Mouse (Mus musculus) common myeloid progenitor, adult 5-6 weeks (primary cell): ENCODE data around the gene Nr4a3. TPM values are rescaled to one million over a fixed set of nuclear protein-coding genes. Genes with fewer than 3 reads are reported as not detected.

Source experiments
- ATAC-seq: replicated peaks from 2 replicates; pipeline ENCODE4 v1.8.0; 2016; ENCODE audit warnings: low read depth, mild to moderate bottlenecking, moderate TSS enrichment, inconsistent platforms; ENCODE audit not compliant: poor library complexity, severe bottlenecking
- total RNA-seq: library from RNA; stranded (forward); fragments of 200-1000, 187-1606 nt; gene quantifications from 2 replicates; pipeline ENCODE4 v1.2.3, GENCODE M21; 2017

Nr4a3 gene
- 0.29 and 1.5 TPM in 2 replicates for total RNA-seq

DNA sequence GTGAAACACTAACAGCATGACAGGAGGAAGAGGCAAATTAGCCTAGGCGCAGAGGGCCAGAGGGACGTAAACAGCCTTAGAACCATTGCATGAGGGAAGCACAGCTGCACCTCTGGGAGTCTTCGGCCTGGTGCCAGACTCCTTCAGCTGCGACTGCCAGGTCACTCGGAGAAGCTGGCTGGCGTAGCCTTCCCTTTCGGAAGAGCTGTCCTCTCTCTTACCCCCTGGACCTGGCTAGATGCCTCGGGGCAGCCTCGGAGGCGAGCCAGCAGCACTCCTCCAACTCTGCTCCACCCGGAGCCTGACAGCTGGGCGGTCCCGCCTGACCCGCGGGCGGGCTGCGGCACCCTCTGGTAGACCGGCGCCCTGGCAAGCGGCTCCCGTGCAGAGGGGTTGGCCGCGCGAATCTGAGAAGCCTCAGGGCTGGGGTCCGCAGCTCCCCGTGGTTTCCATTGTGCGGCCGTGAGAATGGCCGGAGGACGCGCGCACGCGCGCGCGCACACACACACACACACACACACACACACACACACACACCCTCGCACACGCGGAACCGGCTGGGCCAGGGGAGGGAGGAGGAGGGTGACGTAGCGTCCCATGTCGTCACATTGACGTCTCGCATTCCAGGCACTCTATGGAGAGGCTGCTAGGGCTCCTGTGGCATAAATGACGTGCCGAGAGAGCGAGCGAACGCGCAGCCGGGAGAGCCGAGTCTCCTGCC is at the start of gene Nr4a3:
Nr4a3 (plus strand) TSS at position 663 of the 721 bp plus-strand sequence.
- ATAC-seq, result peak; percentile 43

DNA sequence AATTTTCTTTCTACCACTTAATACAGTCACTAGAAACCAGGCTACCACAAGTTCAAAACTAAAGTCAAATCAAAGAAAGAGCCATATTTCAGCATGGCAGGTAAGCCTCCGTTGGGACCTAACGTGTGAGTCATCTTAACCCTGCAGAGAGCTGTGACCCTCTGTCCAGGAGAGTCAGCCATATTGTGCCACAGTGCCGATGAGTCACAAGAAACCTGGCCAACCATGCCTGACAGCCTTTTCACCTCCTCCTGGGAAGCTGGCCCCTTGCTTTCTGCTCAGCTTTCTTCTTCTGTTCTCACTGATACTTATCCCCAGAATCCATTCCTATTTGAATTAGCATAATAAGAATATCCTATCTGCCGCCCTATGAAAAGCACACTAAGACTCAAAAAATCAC is 42.0 kb upstream of the Nr4a3 start:
- no peak for ATAC-seq

DNA sequence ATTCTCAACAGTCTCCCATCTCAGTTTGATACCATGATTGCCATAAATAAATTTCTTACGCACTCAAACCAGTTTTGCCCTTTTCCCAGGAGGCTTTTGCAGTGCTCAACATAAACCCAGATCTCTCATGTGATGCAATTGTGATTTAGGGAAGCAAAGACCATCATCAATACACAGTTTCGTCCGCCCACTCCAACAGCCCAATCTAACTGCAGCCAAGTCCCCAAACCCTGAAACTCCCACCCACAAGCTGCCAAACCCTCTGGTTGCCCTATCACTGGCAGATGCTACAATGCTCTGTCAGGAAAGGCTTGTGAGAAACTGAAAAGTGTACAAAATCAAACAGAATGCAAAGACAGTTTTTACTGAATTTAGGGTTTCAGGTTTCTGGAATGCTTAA is 41.5 kb upstream of the Nr4a3 start:
- ATAC-seq, result no peak

DNA sequence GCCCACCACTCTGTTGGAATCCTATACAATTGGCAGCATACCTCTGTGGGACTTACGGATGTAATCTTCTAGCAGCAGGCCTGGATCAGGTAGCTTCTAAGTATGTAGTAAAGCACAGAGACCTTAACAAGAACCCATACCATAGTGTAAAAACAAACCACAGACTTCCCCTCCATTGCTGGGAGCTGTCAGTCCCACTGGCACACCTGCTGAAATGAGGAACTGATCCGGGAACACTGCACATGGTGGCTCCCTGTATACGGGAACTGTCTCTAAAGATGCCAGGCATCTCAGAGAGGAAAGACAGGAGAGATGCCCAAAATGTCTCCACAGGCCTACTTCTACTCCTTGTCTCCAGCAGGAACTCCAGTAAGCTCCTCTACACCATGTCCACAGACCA is 38.6 kb upstream of the Nr4a3 start:
- ATAC-seq, result no peak

DNA sequence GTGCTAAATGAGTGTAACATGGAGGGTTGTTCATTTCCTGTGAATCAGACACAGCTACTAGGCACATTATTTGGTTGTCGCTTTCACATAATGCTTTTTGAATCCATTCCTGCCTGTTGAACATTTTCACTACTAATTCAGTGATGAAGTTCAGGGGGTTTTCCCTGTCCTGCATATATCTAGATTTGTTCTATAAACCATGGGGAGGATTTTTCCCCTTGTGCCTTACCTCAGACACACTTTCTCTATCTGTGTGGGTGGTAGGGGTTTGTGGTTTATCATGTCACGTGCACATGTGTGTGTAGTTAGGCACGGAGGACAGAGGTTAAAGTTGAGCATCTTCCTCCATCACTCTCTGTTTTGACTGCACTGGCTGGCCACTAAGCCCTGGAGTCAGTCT is 32.7 kb upstream of the Nr4a3 start:
- no peak for ATAC-seq

DNA sequence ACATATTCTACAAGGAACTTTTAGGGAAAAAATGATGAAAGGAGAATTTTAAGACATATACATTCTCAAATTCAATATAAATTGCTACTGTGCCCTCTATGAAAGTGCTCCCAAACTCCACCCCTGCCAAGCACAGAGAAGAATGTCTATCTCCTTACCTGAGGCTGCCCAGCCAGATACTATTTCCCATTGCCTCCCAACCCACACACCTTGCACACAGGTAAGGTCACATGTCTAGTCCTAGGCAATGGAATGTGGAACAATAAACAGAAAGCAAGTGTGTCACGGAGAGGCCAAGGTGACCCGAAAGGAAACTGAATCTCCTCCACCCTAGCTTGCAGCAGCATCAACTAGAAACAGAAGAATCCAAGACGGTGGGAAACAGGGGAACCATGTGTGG is 22.0 kb upstream of the Nr4a3 start:
- ATAC-seq, result no peak

DNA sequence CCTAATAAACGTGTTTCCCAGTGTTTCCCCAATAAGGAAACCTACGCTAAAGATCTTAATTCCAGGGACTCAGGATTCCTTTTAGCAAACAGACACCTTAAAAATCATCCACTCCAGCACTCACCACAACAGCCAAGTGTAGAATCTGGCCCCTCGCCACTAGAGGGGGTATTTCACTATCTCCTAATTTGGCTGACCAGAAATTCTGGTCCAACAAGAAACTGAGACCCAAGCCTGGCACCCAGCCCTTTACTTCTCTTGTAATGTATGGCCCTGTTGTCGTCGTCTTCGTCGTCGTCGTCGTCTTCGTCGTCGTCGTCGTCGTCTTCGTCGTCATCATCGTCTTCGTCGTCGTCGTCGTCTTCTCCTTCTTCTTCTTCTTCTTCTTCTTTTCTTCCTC is 15.3 kb upstream of the Nr4a3 start:
- 0 out of 2 replicates have a peak, but pooled peaks have one; percentile 58 for ATAC-seq

DNA sequence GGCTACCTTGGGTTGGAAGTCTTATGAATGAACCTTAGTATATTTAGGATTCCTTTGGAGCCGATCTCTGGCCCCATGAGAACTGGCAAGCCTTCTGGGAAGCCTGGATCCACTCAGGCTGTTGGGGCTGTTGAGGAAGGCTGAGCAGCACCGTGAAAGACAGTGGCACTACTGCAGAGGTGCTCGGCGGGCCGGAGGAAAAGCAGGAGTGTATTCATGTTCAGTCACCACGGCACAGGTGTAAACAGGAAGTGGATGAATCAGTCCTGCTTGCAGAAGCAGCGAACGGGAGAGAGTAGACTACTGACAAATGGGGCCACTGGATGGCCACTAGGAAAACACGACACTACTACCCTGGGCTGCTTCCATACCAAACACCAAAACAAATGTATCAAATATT is 10.7 kb upstream of the Nr4a3 start:
- no peak for ATAC-seq

DNA sequence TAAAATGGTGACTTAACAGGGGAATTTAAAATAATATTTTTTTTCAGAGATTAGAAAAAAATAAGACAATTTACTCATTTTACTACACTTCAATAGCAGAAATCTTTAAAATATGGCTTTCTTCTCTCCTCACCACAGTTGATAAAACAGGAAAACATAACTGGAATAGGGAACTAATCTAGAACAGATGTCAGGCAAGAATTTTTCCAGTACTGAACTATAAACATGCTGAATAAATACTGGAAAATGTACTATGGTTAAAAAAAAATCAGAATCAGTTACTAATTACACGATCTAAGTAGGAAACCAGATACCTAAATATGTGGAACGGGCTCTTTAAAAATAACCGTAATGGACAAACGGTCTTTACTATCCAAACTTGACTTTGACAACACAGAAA is 7.3 kb upstream of the Nr4a3 start:
- no peak for ATAC-seq

DNA sequence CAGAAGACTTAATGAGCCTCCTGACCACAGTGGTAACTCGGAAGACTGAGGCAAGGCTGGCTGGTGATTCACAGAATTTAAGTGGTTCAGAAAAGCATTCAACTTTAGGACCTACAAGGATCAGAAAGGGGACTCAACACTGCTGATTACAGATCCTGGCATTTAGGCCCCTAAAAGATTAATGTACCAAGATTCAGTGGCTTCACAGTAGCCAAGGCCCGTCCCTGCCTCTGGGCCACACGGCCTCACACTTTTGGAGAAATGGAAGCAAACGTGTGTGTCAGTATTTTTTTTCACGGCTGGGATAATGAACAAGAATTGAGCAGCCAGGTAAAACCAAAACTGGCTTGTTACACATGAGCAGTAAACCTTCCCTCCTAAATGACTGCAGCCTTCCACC is 6.1 kb upstream of the Nr4a3 start:
- no peak for ATAC-seq

DNA sequence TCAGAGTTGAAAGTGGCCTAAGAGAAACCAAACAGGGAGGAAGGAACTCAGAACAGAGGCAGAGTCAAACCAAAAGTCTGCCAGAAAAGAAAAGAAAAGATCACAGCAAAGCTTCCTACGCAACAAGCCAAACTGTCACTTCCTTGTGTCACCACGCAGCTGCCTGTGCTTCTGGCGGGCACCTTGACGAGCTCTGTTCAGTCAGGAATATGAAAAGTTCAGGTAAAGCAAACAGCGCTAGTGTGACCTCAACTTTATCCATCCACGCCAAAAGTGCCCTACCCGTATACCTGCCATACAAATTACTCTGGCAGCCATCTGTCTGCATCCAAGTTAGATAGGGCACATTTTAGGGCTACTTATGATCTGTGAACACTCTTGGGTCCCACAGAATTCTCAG is 5.2 kb upstream of the Nr4a3 start:
- ATAC-seq, result no peak

DNA sequence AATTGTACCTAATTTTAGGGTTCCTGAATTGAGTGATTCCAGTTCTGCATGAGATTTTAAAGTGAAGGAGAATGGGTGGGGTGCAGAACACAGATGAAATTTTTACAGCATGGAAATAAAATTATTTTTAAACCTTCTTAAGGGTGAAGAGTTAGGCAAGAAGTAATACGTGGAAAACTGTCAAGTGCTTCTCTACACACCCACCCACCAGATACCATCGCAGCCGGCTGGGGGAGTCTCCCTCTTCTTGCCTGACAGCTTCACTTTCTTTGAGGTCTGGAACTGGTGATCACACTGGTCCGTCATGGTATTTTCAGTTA is 2.5 kb upstream of the Nr4a3 start:
- no peak for ATAC-seq

DNA sequence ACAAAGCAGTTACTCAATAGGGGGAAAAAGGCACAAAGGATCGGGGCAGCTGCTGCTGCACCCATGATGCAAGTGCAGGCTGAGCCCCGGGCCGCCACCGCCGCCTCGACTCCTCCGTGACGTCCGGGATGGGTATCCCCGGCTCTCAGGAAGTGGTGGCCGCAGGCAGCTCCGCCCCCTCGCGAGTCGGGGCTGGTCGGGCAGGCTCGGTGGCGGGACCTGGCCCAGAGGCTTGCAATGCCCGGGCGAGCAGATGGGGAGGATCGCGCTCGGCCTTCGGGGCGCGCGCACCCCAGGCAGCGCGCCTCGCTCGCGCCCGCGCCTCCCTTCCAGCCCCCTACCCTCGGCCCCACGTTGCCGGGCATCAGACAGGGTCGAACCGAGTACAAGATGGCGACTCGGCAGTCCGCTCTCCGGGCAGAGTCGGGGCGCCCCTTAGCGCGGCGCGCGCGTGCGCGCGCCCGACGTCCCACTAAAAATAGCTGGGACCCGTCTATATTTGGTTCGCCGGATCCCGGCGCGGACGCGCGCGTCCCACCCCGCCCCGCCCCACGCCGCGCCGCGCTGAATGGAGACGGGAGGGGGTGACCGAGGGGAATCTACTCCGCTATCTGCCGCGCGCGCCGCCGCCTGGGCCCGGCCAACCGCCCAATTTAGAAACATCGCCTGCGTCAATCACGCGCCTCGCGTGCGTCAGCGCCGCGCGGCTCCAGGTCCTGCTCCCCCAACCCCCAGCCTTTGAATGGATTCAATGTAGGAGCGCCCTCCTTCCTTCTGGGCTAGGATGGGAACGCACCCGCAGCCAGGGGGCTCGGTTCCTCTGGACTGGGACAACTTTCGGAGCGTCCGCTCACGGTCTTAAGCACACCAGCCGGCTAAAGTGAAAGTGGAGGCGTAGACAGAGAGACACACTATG is 1.9 kb upstream of the Nr4a3 start:
- peak; percentile 65 for ATAC-seq

DNA sequence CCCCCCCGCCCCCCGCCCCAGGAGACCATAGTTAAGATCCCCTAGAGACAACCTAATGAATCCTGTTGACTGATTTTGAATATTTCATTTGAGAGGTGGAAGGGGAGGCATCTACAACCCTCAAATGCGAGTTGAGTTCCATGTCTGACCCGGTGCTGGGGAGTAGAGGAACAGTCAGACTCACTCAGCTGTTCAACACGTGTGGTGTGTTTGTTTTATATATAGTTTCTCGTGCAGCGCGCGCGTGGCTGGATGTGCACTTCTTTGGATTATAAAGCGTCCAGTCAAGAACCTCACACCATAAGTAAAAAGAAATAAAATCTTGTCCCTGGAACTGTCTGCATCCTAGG is 837 bp upstream of the Nr4a3 start:
- ATAC-seq, result no peak

DNA sequence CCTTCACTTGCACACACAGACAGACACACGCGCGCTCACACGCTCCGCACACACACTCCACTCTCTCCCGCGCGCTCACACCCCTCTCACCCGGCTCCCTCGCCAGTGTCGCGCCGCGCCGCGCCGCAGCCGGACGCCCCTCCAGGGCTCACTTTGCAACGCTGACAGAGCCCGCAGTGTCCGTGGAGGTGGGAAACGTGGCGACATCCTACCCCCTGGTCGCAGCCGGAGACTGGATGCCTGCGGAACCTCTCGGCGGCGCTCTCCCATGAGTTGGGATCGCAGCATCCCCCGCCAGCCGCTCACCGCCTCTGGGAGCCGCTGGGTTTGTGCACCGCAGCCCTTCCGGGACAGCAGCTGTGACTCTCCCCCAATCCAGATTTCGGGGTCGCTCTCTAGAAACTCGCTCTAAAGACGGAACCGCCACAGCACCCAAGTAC is 348 bp downstream of the Nr4a3 start:
- ATAC-seq, result no peak

DNA sequence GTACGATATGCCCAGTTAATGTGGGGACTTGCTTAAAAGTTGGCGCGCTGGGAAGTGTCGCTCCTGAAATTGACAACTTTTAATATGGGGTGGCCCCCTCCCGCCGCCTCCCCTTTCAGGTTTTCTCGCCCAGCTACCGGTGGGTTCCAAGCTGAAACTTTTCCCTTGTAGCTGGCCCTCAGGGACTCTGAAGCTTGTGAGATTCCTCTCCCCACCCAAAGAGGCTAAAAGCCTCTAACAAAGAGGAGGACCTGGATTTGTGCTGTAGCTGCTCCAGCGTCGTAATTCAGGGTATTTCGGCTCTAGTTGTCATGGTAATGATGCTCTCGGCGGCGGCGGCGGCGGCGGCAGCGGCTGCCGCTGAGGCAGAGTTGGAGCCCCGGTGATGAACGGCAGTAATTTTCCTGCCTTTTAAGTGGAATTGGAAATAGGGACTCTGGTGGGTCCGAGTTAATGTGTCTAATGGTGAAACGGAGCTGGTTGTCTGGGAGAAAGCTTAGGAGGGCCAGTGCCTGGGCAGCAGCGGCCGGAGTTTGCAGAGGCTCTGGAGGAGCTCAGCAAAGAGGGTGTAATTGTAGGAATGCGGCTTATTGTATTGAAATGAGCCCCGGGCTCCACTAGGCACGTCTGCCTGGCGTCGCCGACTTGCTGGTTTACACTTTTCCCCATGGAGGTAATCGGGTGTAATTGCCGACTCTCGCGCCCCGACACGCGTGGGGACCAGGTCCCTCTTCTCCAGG is 938 bp downstream of the Nr4a3 start:
- no peak for ATAC-seq

DNA sequence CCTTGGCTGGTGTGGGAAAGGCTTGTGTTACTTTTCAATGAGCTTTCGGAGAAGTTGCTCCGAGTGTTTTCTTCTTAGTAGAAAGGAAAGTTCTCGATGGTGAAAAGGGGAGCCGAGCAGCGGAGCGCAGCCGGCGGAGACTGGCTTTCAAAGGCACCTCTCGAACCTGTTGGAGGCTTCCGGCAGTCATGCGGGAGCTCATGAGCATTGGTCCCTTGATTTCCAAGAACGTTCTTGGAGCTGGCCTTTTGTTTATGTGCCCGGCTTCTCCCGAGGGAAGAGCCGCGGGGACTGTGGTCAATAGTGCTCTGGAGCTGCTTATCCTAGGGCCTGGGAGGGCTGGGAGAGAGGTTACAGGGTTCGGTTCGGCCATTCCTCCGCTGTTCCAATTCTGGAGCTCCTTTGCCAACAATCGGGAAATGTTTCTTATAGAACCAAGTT is 1.5 kb downstream of the Nr4a3 start:
- no peak for ATAC-seq

DNA sequence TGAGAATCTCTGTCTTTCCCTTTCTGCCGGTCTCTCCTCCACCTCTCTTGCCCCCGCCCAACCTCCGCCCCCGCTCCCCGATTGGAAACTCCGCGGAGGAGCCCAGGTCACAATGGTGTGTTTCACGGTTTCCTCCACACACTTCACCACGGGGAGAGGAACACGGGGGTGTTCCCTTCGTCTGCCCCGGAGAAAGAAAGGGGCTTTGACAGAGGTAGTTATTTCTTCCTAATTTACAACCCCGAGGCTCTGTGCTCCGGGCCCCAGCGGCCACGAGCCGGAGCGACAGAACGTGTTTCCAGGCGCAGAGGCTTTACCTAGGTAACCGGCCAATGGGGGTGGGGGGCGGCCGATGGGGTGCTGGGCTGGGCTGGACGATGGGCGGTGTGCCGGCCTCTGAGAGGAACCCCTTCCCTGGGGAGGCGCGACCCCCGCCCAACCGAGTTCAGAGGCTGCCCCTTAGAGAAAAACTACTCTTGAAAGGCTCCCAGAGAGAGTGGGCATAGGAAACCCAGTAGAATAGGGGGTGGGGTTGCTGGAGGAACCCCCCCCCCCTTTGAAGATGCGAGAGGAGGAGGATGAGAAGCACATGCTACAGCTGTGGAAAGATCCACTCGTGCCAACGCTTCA is 2.3 kb downstream of the Nr4a3 start:
- no peak for ATAC-seq

DNA sequence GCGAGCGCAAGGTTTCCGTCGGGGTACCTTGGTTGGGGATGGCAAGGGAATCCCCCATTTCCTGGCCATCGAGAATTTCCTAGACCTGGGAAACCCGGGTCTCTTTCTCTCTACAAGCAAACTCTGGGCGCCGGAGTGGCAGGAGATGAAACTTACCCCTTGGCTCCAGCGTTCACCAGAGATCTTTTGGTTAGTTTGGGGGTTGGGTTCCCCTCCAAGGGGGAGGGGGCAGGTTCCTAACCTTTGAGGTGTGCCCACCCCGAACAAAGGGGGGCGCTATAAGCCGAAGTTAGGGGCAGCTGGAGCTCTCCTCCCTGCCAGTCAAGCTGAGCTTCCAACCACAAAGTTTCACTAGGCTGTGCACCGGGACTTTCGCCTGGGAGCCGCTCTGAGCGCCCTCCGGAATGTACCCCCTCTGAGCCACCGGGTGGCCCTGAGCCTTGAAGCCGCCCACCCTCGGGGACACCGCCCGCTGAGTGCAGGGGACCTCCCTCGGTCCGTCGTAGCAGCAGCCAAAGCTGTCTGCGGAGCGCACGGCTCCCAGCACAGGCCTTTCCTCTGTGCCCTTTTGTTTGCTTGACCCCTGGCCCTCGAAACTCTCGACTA is 2.9 kb downstream of the Nr4a3 start:
- ATAC-seq, result no peak
